Mouse (Mus musculus) kidney, adult 10 weeks (tissue): Measurements from ENCODE around the gene Uxt. TPM values are rescaled to one million over a fixed set of nuclear protein-coding genes. Genes with fewer than 3 reads are reported as not detected.

Experiments
- polyA plus RNA-seq: library from polyadenylated mRNA; stranded (reverse); fragments of 350-450 nt; fragmentation: Illumina TruSeq; extraction: RNeasy Lipid Tissue Mini Kit (QIAGEN cat#74804); gene quantifications from one replicate; pipeline ENCODE4 v1.2.3, GENCODE M21; 2014; ENCODE audit warnings: low read depth, low replicate concordance

Uxt gene
- polyA plus RNA-seq: 46.9 TPM

DNA sequence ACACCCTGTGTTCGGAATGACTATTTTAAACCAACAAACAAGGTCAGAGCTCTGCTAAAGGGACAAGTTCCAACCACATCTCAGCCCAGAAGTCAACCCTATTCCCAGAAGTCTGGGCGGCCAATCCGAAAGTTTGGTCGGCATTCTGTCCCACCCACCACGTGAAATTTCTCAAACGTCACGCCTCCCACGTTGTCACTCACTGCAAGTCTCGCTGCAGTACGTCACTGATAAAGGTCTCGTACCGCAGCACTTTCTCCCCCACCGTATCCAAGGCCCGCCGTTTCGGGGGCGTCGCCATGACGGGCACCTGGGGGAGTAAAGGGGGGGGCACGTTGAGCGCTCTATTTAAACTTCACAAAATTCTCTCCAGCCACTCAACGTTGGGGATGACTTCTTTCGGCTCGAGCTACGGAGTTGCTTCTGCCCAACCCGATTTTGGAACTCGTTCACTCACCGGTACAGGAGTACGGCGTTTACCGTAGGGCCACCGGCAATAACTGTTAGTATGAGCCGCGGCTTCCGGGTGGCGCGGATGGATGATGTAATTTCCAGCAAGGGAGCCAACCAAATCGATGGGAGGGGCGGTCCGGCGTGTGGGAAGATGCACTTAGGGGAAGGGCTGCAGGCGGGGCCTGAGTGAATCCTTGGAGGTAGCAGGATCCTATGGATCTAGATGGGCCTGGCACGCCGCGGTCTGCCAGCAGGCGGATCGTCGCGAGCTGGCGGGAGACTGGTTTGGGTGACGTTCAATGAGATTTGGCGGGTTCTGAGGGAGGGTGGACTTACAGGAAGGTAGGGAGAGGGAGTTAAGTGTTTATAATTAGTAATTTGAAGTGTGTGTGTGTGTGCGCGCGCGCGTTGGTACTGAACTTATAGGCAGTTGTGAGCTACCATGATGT, at the start of gene Uxt:
TSS of gene Uxt (minus strand) at position 541 of the 902 bp plus-strand sequence.

DNA sequence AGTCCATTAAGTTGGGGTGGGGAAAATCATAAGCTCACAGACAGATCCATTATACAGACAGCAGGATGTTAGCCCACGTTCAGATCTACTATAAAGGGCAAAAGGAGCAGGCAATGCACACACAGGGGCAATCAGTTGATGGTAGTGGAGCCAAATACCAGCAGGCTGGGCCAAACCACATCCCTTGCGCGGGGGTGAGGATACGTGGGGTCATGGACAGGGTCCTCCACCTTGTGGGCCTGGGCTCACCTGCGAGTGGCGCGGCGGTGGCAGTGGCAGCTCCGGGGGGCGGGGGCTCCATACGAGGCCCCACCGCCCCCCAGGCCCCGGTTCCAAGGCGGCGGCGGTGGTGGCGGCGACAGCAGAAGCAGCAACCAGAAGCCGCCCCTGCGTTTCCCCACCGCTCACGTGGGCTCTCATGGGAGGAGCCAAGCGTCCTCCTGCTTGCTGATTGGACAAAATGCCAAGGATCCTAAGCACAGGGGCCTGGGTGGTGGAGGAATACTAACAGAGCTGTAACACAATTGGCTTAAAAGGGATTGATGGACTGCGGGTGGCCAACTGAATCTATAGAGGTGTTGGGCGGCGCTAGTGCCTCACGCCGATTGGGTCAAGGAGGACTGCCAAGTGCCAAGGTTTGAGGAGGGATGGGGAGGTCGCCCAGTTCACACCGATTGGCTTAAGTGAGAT, 11.5 kb downstream of the Uxt start, which contains the start of gene Elk1:
TSS of gene Elk1 (minus strand) at position 418 of the 690 bp plus-strand sequence.

DNA sequence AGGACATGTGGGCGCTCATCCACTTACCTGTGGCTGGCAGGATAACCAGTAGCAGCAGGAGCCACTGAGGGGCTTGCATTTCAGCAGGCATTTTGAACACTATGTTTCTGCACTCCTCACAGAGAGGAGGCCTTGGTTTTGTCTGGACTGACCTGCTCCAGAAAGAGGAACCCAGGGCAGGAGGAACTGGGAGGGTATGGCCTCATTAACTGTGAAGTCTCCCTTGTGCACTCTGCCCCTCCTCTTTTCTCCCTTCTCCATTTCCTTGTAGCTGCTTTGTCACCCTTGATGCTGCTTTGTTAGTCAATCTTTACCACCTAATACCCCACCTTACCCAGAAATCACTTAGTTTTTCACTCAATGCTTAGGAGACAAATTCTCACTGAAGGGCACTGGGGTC, 30.5 kb downstream of the Uxt start, which contains the start of gene Cfp:
TSS of gene Cfp (minus strand) at position 192 of the 400 bp plus-strand sequence.

GRCm38 (mm10) chrX:20920844-20921364, 40.9 kb downstream of the Uxt start, which contains the start of gene Syn1:
Syn1 (minus strand) TSS chrX:20921004.

Other genes with a start within 250 kb of the Uxt start
- gene Araf, start 164.2 kb downstream of the Uxt start, polyA plus RNA-seq: 54.9 TPM
- not detected for gene Timp1, start 91.9 kb downstream of the Uxt start, polyA plus RNA-seq
- 0.16 TPM for gene Syn1, start 41.0 kb downstream of the Uxt start, polyA plus RNA-seq
- not detected for gene Cfp, start 30.5 kb downstream of the Uxt start, polyA plus RNA-seq
- 5.1 TPM for gene Elk1, start 11.4 kb downstream of the Uxt start, polyA plus RNA-seq
- gene Zfp182, start 100.3 kb upstream of the Uxt start, polyA plus RNA-seq: 19.3 TPM
- gene Spaca5, start 106.4 kb upstream of the Uxt start, polyA plus RNA-seq: not detected
- gene Zfp300, start 127.5 kb upstream of the Uxt start, polyA plus RNA-seq: 2.0 TPM
- gene Ssxa1, start 153.8 kb upstream of the Uxt start, polyA plus RNA-seq: not detected
- not detected for gene Gm21876, start 213.6 kb upstream of the Uxt start, polyA plus RNA-seq